Mouse (Mus musculus) hindbrain, postnatal 0 days (tissue): ENCODE measurements around the gene Gm11733. TPM values are rescaled to one million over a fixed set of nuclear protein-coding genes. Genes with fewer than 3 reads are reported as not detected.

ENCODE experiments used
- ATAC-seq: fragments of 200-750 bp; cut with Nextera tagmentation; 2 replicates; pipeline ENCODE4 v1.8.0; 2017; ENCODE audit warnings: mild to moderate bottlenecking, moderate TSS enrichment, moderate library complexity
- DNase-seq: peaks from one replicate; pipeline ENCODE4 v3.0.0-alpha.2; 2015; ENCODE audit warnings: low spot score
- H3K27ac ChIP-seq: fragments of 300-500 bp; sonication (generic); 2 replicates; pipeline ENCODE4 v1.5.1; 2014; ENCODE audit warnings: mild to moderate bottlenecking
- H3K27me3 ChIP-seq: fragments of 300-500 bp; sonication (generic); 2 replicates; pipeline ENCODE4 v1.6.1; 2014; ENCODE audit warnings: low read length, mixed read lengths; ENCODE audit not compliant: insufficient read depth
- H3K36me3 ChIP-seq: fragments of 300-500 bp; sonication (generic); 2 replicates; pipeline ENCODE4 v1.6.1; 2014; ENCODE audit warnings: low read length, mixed read lengths; ENCODE audit not compliant: insufficient read depth
- H3K4me1 ChIP-seq: fragments of 300-500 bp; sonication (generic); 2 replicates; pipeline ENCODE4 v1.6.1; 2014; ENCODE audit warnings: antibody characterized with exemption, low read length, mixed read lengths; ENCODE audit not compliant: insufficient read depth
- H3K4me2 ChIP-seq: fragments of 300-500 bp; sonication (generic); 2 replicates; pipeline ENCODE4 v1.6.1; 2014; ENCODE audit warnings: low read depth, mild to moderate bottlenecking, low read length, moderate library complexity, mixed read lengths
- H3K4me3 ChIP-seq: fragments of 300-500 bp; sonication (generic); 2 replicates; pipeline ENCODE4 v1.5.1; 2014; ENCODE audit warnings: low read length
- H3K9ac ChIP-seq: fragments of 300-500 bp; sonication (generic); replicated peaks from 2 replicates; pipeline ENCODE4 v1.6.1; 2014; ENCODE audit warnings: mild to moderate bottlenecking, low read length, moderate library complexity, mixed read lengths
- H3K9me3 ChIP-seq: fragments of 300-500 bp; sonication (generic); 2 replicates; pipeline ENCODE4 v1.6.1; 2016; ENCODE audit warnings: low read length, mixed read lengths
- CTCF ChIP-seq: IDR thresholded peaks from 2 replicates; pipeline ENCODE4 v1.5.1; 2016; ENCODE audit warnings: antibody characterized with exemption, control low read depth, low read depth
- WGBS: fragments of 180-500 bp; shearing (Covaris S2); extraction: QIAGEN DNeasy Blood & Tissue Kit; methylation state at CpG from one replicate; pipeline ENCODE4 v1.1.7; 2014; 5-methylcytosine and 5-hydroxymethylcytosine counted together
- polyA plus RNA-seq: library from polyadenylated mRNA; unstranded; fragments of >200 nt; fragmentation: Nextera tagmentation; extraction: Ambion mirVana; gene quantifications from 2 replicates; pipeline ENCODE4 v1.2.1, GENCODE M21; 2015
- total RNA-seq: library from RNA; depleted of rRNA; stranded (reverse); fragments of >200 nt; gene quantifications from 2 replicates; pipeline ENCODE4 v1.2.3, GENCODE M21; 2014

Gene Gm11733
- total and polyA plus RNA-seq, 2 experiments from 2014 or later, result 0.10 TPM; not detected in 1

GRCm38 (mm10) chr11:117476554-117477107 lies 7.5 kb upstream of the Gm11733 start:
- no peak overlapping the region for H3K4me3 ChIP-seq
- no peak for TF ChIP-seq CTCF
- 61% methylated on average over 5 of the region's 5 CpGs for WGBS
- H3K4me2 ChIP-seq, result no peak overlapping the region
- no peak for ATAC-seq
- no peak overlapping the region for H3K27ac ChIP-seq
- DNase-seq, result no peak
- H3K36me3 ChIP-seq, result no peaks in the 10 kb centered on the region
- H3K4me1 ChIP-seq, result peaks cover 18% of the 10 kb centered on the region
- no peaks in the 10 kb centered on the region for H3K9me3 ChIP-seq
- 0 out of 2 replicates have a peak, but pooled peaks cover 7% of the 10 kb centered on the region for H3K27me3 ChIP-seq
- no peak overlapping the region for H3K9ac ChIP-seq

GRCm38 (mm10) chr11:117478271-117479006 lies 5.7 kb upstream of the Gm11733 start:
- Histone ChIP-seq H3K4me1 (peaks cover 18% of the 10 kb centered on the region), H3K4me2 (0 out of 2 replicates have a peak overlapping the region, but pooled peaks have one; percentile 35), H3K27ac (peak overlapping the region; percentile 87), H3K27me3 (no peaks in the 10 kb centered on the region), H3K36me3 (no peaks in the 10 kb centered on the region), H3K9me3 (no peaks in the 10 kb centered on the region), H3K4me3 (no peak overlapping the region), H3K9ac (no peak overlapping the region)
- 28% methylated on average over 10 of the region's 10 CpGs for WGBS
- DNase-seq (peak; percentile 91), ATAC-seq (peak; percentile 46)
- no peak for TF ChIP-seq CTCF

GRCm38 (mm10) chr11:117479007-117479719 lies 5.0 kb upstream of the Gm11733 start:
- Histone ChIP-seq H3K36me3 (no peaks in the 10 kb centered on the region), H3K27ac (peak overlapping the region; percentile 87), H3K4me3 (no peak overlapping the region), H3K27me3 (no peaks in the 10 kb centered on the region), H3K9me3 (no peaks in the 10 kb centered on the region), H3K9ac (peak overlapping the region; percentile 28), H3K4me1 (peaks cover 19% of the 10 kb centered on the region), H3K4me2 (peak overlapping the region; percentile 35)
- under 1% methylated on average over 13 of the region's 13 CpGs for WGBS
- DNase-seq, result peak; percentile 87
- TF ChIP-seq CTCF, result no peak
- ATAC-seq, result peak; percentile 74

GRCm38 (mm10) chr11:117479746-117480145 lies 4.4 kb upstream of the Gm11733 start:
- Histone ChIP-seq H3K27me3 (no peaks in the 10 kb centered on the region), H3K36me3 (no peaks in the 10 kb centered on the region), H3K9me3 (no peaks in the 10 kb centered on the region), H3K4me3 (no peak overlapping the region), H3K9ac (peak overlapping the region; percentile 28), H3K4me2 (peak overlapping the region; percentile 35; the same call in 1 of the 2 replicates), H3K27ac (peak overlapping the region; percentile 87), H3K4me1 (peaks cover 23% of the 10 kb centered on the region)
- ATAC-seq, result no peak
- TF ChIP-seq CTCF, result no peak
- 25% methylated on average over 12 of the region's 12 CpGs for WGBS
- DNase-seq, result peak; percentile 30

GRCm38 (mm10) chr11:117482300-117482676 lies 1.9 kb upstream of the Gm11733 start:
- no peak for TF ChIP-seq CTCF
- H3K36me3 ChIP-seq, result no peaks in the 10 kb centered on the region
- H3K27ac ChIP-seq, result peak overlapping the region; percentile 70
- no peaks in the 10 kb centered on the region for H3K9me3 ChIP-seq
- H3K9ac ChIP-seq, result peak overlapping the region; percentile 38
- 8% methylated on average over 11 of the region's 11 CpGs for WGBS
- peak overlapping the region; percentile 50 for H3K4me2 ChIP-seq
- DNase-seq, result no peak
- no peaks in the 10 kb centered on the region; the same call in 1 of the 2 replicates for H3K27me3 ChIP-seq
- peaks cover 23% of the 10 kb centered on the region for H3K4me1 ChIP-seq
- ATAC-seq, result no peak
- H3K4me3 ChIP-seq, result peak overlapping the region; percentile 14

- DNase-seq (peak; percentile 95), ATAC-seq (peak; percentile 63)
- Histone ChIP-seq H3K4me2 (peak overlapping the region; percentile 50), H3K4me3 (peak overlapping the region; percentile 14), H3K4me1 (peaks cover 23% of the 10 kb centered on the region), H3K27ac (peak overlapping the region; percentile 70), H3K9ac (peak overlapping the region; percentile 33; the same call in 1 of the 2 replicates), H3K27me3 (no peaks in the 10 kb centered on the region; the same call in 1 of the 2 replicates), H3K36me3 (no peaks in the 10 kb centered on the region), H3K9me3 (no peaks in the 10 kb centered on the region)
- 4% methylated on average over 23 of the region's 26 CpGs for WGBS
- TF ChIP-seq CTCF, result no peak
Observed at GRCm38 (mm10) chr11:117482677-117483511, 1.3 kb upstream of the Gm11733 start.
